Mouse (Mus musculus) kidney, embryonic 14.5 days (tissue): Measurements from ENCODE around the gene Kansl1l. TPM values are rescaled to one million over a fixed set of nuclear protein-coding genes. Genes with fewer than 3 reads are reported as not detected.

Experiments used
- ATAC-seq: fragments of 200-750 bp; cut with Nextera tagmentation; 2 replicates; pipeline ENCODE4 v1.8.0; 2017; ENCODE audit warnings: moderate number of reproducible peaks, mild to moderate bottlenecking, moderate TSS enrichment, moderate library complexity; ENCODE audit not compliant: low FRiP score, low TSS enrichment
- H3K27ac ChIP-seq: fragments of 300-500 bp; sonication (generic); 2 replicates; pipeline ENCODE4 v1.5.1; 2014; ENCODE audit warnings: low read depth, mild to moderate bottlenecking, low read length, moderate library complexity, mixed read lengths
- H3K27me3 ChIP-seq: fragments of 300-500 bp; sonication (generic); 2 replicates; pipeline ENCODE4 v1.6.1; 2014; ENCODE audit warnings: mild to moderate bottlenecking, low read length; ENCODE audit not compliant: control insufficient read depth, insufficient read depth
- H3K36me3 ChIP-seq: fragments of 300-500 bp; sonication (generic); 2 replicates; pipeline ENCODE4 v1.6.1; 2014; ENCODE audit warnings: low read length, mixed read lengths; ENCODE audit not compliant: control insufficient read depth, insufficient read depth
- H3K4me1 ChIP-seq: fragments of 300-500 bp; sonication (generic); 2 replicates; pipeline ENCODE4 v1.6.1; 2014; ENCODE audit warnings: low read length, mixed read lengths; ENCODE audit not compliant: control insufficient read depth, insufficient read depth
- H3K4me2 ChIP-seq: fragments of 300-500 bp; sonication (generic); replicated peaks from 2 replicates; pipeline ENCODE4 v1.6.1; 2014; ENCODE audit warnings: low read depth, mild to moderate bottlenecking, low read length
- H3K4me3 ChIP-seq: fragments of 300-500 bp; sonication (generic); 2 replicates; pipeline ENCODE4 v1.5.1; 2014; ENCODE audit warnings: mild to moderate bottlenecking, low read length
- H3K9ac ChIP-seq: fragments of 300-500 bp; sonication (generic); 2 replicates; pipeline ENCODE4 v1.6.1; 2014; ENCODE audit warnings: low read depth, mild to moderate bottlenecking, low read length, moderate library complexity
- H3K9me3 ChIP-seq: fragments of 300-500 bp; sonication (generic); 2 replicates; pipeline ENCODE4 v1.6.1; 2016; ENCODE audit warnings: low read length; ENCODE audit not compliant: control insufficient read depth
- WGBS: fragments of 180-500 bp; shearing (Covaris S2); extraction: QIAGEN DNeasy Blood & Tissue Kit; methylation state at CpG from one replicate; pipeline ENCODE4 v1.1.7; 2014; 5-methylcytosine and 5-hydroxymethylcytosine counted together
- polyA plus RNA-seq: library from polyadenylated mRNA; unstranded; fragments of >200 nt; fragmentation: Nextera tagmentation; extraction: Ambion mirVana; gene quantifications from 2 replicates; pipeline ENCODE4 v1.2.1, GENCODE M21; 2014

Kansl1l gene
- polyA plus RNA-seq, 1 experiment from 2014 or later = 15.7 TPM

DNA sequence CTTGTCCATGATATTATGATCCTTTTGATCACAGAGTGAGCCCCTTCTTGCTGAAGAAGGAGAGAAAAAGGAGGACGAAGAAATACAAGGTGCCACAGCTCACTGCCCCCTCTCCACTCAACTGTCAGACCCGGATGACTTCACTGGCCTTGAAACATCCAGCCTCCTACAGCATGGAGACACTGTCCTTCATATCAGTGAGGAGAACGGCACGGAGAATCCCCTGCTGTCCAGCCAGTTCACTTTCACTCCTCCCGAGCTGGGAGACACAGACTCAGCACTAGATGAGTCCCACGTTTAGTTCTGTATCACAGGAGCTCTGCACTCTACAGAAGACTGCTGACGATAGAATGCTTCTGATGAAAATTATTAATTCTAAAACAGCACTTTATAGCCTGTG lies 122.1 kb downstream of the Kansl1l start:
- no peak for ATAC-seq
- Histone ChIP-seq H3K4me1 (no peaks in the 10 kb centered on the region), H3K4me2 (no peak overlapping the region), H3K4me3 (no peak overlapping the region), H3K27me3 (no peaks in the 10 kb centered on the region), H3K9me3 (no peaks in the 10 kb centered on the region), H3K27ac (no peak overlapping the region), H3K9ac (no peak overlapping the region), H3K36me3 (no peaks in the 10 kb centered on the region)
- WGBS = 61% methylated on average over 7 of the region's 7 CpGs

DNA sequence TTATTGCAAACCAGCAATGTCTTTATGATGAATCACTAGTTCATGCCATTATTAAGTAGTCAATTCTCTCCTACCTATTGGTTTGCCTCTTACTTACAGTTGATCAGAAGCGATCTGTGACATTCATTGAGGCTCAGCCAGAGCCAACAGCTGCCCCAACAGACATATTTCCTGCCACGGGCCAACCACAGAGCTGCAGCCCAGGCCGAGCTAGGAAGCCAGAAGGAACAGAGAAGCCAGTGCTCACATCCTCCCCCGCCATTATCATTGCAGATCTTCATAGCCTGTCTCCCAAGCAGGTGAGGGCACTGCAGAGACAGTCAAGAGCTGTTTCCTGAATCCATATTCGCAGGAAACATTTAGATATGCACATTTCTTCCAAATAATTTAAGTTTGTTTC lies 123.1 kb downstream of the Kansl1l start:
- Histone ChIP-seq H3K27me3 (no peaks in the 10 kb centered on the region), H3K4me3 (no peak overlapping the region), H3K36me3 (no peaks in the 10 kb centered on the region), H3K27ac (no peak overlapping the region), H3K9me3 (no peaks in the 10 kb centered on the region), H3K4me2 (no peak overlapping the region), H3K4me1 (no peaks in the 10 kb centered on the region), H3K9ac (no peak overlapping the region)
- no peak for ATAC-seq
- 72% methylated on average over 5 of the region's 5 CpGs for WGBS

DNA sequence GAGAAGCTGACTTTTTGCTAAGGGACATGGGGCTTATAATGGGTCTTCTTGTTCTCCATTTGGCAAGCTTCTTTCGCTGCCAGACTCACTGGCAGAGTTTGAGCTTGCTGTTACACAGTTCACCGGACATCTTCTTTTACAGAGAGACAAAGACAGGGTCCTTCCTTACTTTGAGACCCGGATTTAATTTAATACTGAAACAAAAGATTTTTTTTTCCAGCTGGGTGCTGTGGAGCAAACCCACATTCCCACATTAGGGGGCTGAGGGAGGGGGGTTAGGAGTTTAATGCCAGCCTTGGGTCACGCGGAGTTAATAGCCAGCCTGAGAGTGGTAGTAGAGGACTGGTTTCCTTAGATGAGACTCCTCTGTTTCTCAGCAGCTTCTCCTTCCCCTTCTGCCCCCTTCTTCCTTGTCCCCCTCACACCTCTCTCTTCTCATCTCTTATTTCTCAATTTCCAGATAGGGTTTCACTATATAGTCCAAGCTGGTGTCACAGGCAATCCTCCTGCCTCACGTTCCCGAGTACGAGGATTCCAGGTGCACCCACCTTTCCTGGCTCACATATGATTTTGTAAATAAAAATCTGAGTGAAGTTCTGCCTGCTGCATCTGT lies 124.5 kb downstream of the Kansl1l start:
- H3K9ac ChIP-seq = no peak overlapping the region
- no peaks in the 10 kb centered on the region for H3K27me3 ChIP-seq
- no peak overlapping the region for H3K4me2 ChIP-seq
- H3K27ac ChIP-seq = no peak overlapping the region
- no peaks in the 10 kb centered on the region for H3K4me1 ChIP-seq
- no peak for ATAC-seq
- no peak overlapping the region for H3K4me3 ChIP-seq
- 80% methylated on average over 8 of the region's 8 CpGs for WGBS
- H3K9me3 ChIP-seq = no peaks in the 10 kb centered on the region
- H3K36me3 ChIP-seq = no peaks in the 10 kb centered on the region

DNA sequence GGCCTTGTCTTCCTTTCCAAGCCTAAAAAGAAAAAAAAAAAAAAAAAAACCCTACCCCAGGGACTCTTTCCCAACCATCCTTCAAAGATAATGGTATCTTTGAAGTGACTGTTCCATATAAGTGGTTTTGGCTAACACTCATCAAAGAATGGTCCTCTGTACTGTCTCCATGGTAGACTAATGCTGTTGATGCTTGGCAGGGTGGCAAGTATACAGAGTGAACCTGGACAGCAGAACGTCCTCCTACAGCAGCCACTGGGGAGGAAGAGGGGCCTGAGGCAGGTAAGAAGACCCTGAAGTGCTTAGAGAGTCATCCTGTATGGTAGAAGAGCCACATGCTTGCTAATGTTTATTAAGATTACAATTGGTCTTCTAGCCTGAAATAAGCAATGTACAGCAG lies 125.1 kb downstream of the Kansl1l start:
- Histone ChIP-seq H3K36me3 (no peaks in the 10 kb centered on the region), H3K4me3 (no peak overlapping the region), H3K27ac (no peak overlapping the region), H3K9me3 (no peaks in the 10 kb centered on the region), H3K4me2 (no peak overlapping the region), H3K27me3 (no peaks in the 10 kb centered on the region), H3K9ac (no peak overlapping the region), H3K4me1 (no peaks in the 10 kb centered on the region)
- ATAC-seq = no peak
- WGBS = 78% methylated on average over 1 of the region's 1 CpGs

DNA sequence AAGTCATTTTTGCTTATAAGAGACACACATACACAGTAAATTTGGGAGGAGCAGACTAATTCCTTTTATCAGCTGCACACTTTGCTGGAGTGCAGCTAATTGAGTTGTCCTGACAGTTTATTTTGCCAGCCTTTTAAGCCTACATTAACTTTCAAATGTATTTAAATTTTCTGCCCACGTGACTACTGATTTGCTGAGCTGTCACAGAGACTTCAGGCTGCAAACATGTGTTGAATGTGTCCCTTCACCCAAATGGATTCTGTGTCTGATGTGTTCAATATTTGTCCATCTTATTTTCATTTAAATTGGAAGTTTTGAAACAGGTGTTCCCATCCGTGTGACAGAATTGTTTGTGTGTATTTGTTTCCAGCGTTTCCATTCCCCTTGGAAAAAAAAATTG lies 125.6 kb downstream of the Kansl1l start:
- H3K9ac ChIP-seq = no peak overlapping the region
- WGBS = 82% methylated on average over 3 of the region's 3 CpGs
- ATAC-seq = no peak
- H3K27ac ChIP-seq = no peak overlapping the region
- no peaks in the 10 kb centered on the region for H3K36me3 ChIP-seq
- H3K4me1 ChIP-seq = no peaks in the 10 kb centered on the region
- no peaks in the 10 kb centered on the region for H3K27me3 ChIP-seq
- no peak overlapping the region for H3K4me2 ChIP-seq
- H3K9me3 ChIP-seq = no peaks in the 10 kb centered on the region
- no peak overlapping the region for H3K4me3 ChIP-seq

DNA sequence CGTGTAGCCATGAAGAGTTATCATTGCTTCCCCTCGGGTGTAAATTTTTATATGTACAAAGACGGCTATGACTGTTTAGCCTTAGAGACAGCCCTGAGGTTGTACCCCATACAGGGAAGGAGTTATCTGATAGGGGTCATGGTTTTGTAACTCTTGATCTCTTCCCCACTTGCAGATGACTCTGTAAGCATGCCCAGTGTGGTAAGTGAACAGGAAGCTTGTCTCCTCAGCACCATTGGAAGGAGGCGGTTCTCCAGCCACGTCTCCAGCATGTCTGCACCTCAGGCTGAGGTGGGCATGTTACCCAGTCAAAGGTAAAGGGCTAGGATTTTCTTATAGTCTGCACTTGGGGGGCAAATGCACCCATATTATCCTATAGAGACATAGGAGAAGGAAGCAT lies 134.4 kb downstream of the Kansl1l start:
- Histone ChIP-seq H3K9ac (no peak overlapping the region), H3K9me3 (no peaks in the 10 kb centered on the region), H3K4me3 (no peak overlapping the region), H3K27ac (no peak overlapping the region), H3K27me3 (no peaks in the 10 kb centered on the region), H3K4me1 (no peaks in the 10 kb centered on the region), H3K4me2 (no peak overlapping the region), H3K36me3 (no peaks in the 10 kb centered on the region)
- 87% methylated on average over 5 of the region's 5 CpGs for WGBS
- ATAC-seq = no peak

DNA sequence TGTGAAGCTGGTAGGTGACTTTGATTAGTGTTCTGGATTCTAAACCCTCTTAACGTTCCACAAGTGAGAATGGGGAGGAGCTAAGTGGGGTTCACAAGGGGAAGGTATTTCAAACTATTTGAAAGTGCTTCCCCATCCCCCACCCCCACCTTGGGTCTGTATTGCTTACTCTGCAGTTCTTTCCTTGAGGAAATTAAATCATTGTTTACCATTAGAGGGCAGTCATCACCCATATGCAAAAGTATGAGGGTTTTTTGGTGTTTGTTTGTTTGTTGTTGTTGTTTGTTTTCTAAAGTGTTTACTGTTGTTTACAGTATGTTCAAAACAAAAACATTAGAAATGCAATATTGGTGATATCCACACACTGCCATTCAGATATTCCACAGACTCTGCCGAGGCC lies 138.7 kb downstream of the Kansl1l start:
- Histone ChIP-seq H3K4me2 (no peak overlapping the region), H3K9me3 (no peaks in the 10 kb centered on the region), H3K9ac (no peak overlapping the region), H3K27ac (no peak overlapping the region), H3K4me1 (no peaks in the 10 kb centered on the region), H3K27me3 (no peaks in the 10 kb centered on the region), H3K36me3 (no peaks in the 10 kb centered on the region), H3K4me3 (no peak overlapping the region)
- ATAC-seq = no peak
- WGBS = 44% methylated on average over 2 of the region's 2 CpGs

DNA sequence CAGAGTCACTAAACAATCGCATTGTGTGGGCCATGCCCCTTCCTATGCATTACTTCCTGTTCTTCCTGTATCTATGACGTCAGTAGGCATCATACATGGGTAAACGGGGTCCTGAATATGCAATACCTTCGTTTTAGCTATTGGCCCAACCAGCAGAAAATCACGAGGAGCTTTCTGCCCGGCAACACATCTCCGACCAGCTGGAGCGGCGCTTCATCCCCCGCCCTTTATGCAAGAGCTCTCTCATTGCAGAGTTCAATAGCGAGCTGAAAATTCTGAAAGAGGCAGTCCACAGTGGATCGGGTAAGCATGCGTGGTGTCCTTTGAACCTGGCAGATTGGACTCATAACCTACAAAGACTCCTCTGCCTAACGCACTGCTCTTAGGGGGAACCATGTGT lies 139.4 kb downstream of the Kansl1l start:
- no peak overlapping the region for H3K4me2 ChIP-seq
- H3K27ac ChIP-seq = no peak overlapping the region
- no peaks in the 10 kb centered on the region for H3K27me3 ChIP-seq
- H3K4me3 ChIP-seq = no peak overlapping the region
- H3K36me3 ChIP-seq = no peaks in the 10 kb centered on the region
- 88% methylated on average over 14 of the region's 14 CpGs for WGBS
- H3K9ac ChIP-seq = no peak overlapping the region
- no peak for ATAC-seq
- no peaks in the 10 kb centered on the region for H3K4me1 ChIP-seq
- no peaks in the 10 kb centered on the region for H3K9me3 ChIP-seq

DNA sequence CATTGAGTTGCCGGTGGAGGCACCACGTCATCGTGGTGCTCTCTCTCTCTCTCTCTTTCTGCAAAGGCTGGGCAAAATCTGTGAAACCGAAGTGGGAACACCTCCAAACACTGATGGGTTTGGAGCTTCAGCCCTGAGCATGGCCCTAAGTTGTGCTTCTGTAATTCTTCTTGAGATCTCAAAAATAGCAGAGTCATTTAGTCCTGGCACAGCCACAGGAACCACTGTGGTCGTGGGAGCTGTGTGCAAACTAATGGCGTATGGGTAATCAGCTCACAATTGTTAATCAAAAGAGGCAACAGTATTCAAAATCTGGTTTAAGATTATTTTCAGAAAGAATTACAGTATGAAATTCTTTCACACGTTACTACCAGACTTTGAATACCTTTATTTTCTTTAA lies 144.6 kb downstream of the Kansl1l start:
- H3K9me3 ChIP-seq = no peaks in the 10 kb centered on the region
- no peak for ATAC-seq

More for the DNA sequence above, 144.6 kb downstream of the Kansl1l start:
- no peak overlapping the region for H3K27ac ChIP-seq
- no peak overlapping the region for H3K4me2 ChIP-seq
- no peaks in the 10 kb centered on the region for H3K36me3 ChIP-seq
- WGBS = 85% methylated on average over 7 of the region's 7 CpGs
- no peak overlapping the region for H3K9ac ChIP-seq
- no peaks in the 10 kb centered on the region for H3K27me3 ChIP-seq
- no peaks in the 10 kb centered on the region for H3K4me1 ChIP-seq
- H3K4me3 ChIP-seq = no peak overlapping the region
